Mouse (Mus musculus) lung, adult 2 months (tissue): Measurements from ENCODE around the gene Taok3. TPM values are rescaled to one million over a fixed set of nuclear protein-coding genes. Genes with fewer than 3 reads are reported as not detected.

Experiments used
- DNase-seq: peaks from one replicate; pipeline ENCODE4 v3.0.0; 2022
- H3K4me1 ChIP-seq: fragments of 200-500 bp; 2 replicates; pipeline ENCODE4 v1.6.1; 2011; ENCODE audit warnings: low read length; ENCODE audit not compliant: control insufficient read depth, insufficient read depth
- H3K4me3 ChIP-seq: fragments of 200-500 bp; replicated peaks from 2 replicates; pipeline ENCODE3; 2011; ENCODE audit warnings: low read depth, mild to moderate bottlenecking, control low read depth, low read length; ENCODE audit errors: extremely low read depth
- CTCF ChIP-seq: fragments of 200-500 bp; IDR thresholded peaks from 2 replicates; pipeline ENCODE4 v1.5.1; 2011; ENCODE audit warnings: mild to moderate bottlenecking, low read length, control low read depth; ENCODE audit not compliant: insufficient read depth
- POLR2A ChIP-seq: fragments of 200-500 bp; IDR thresholded peaks from 2 replicates; pipeline ENCODE4 v1.6.1; 2011; ENCODE audit warnings: low read depth, mild to moderate bottlenecking, control low read depth, low read length, borderline replicate concordance; ENCODE audit errors: extremely low read depth
- WGBS: fragments of 180-500 bp; shearing (Covaris S2); methylation state at CpG from one replicate; pipeline ENCODE4 v1.1.7; 2018; 5-methylcytosine and 5-hydroxymethylcytosine counted together
- polyA plus RNA-seq: library from polyadenylated mRNA; depleted of rRNA; stranded (reverse); fragments of >200 nt; gene quantifications from 2 replicates; pipeline ENCODE4 v1.2.3, GENCODE M21; 2012; rRNA removed

Taok3 gene
- 30.3 and 40.5 TPM in 2 replicates for polyA plus RNA-seq

- peak within 1 kb of the TSS; percentile 84 for H3K4me3 ChIP-seq
- peak; percentile 95 for DNase-seq
- peaks cover 14% of the 10 kb centered on the region for H3K4me1 ChIP-seq
- TF ChIP-seq POLR2A (peak; percentile 99), CTCF (no peak)
- WGBS, result under 1% methylated on average over 65 of the region's 74 CpGs
Observed at GRCm38 (mm10) chr5:117119777-117120488, at the start of gene Taok3. TSS of gene Taok3 (plus strand) at chr5:117120129.

- TF ChIP-seq POLR2A, result no peak
- no peak for TF ChIP-seq CTCF
- DNase-seq, result no peak
- WGBS, result 5% methylated on average over 13 of the region's 13 CpGs
- no peak overlapping the region for H3K4me3 ChIP-seq
- 0 out of 2 replicates have a peak, but pooled peaks cover 2% of the 10 kb centered on the region for H3K4me1 ChIP-seq
Observed at GRCm38 (mm10) chr5:117087718-117088117, 32.2 kb upstream of the Taok3 start.

GRCm38 (mm10) chr5:117089147-117089546 lies 30.8 kb upstream of the Taok3 start:
- H3K4me3 ChIP-seq, result no peak overlapping the region
- 0 out of 2 replicates have a peak, but pooled peaks cover 2% of the 10 kb centered on the region for H3K4me1 ChIP-seq
- no peak for DNase-seq
- 27% methylated on average over 3 of the region's 3 CpGs for WGBS
- no peak for TF ChIP-seq POLR2A
- TF ChIP-seq CTCF, result no peak

- no peak for DNase-seq
- Histone ChIP-seq H3K4me1 (0 out of 2 replicates have a peak, but pooled peaks cover 2% of the 10 kb centered on the region), H3K4me3 (no peak overlapping the region)
- 22% methylated on average over 5 of the region's 6 CpGs for WGBS
- TF ChIP-seq CTCF (no peak), POLR2A (no peak)
Observed at GRCm38 (mm10) chr5:117089786-117090185, 30.1 kb upstream of the Taok3 start.

GRCm38 (mm10) chr5:117094431-117094830 lies 25.5 kb upstream of the Taok3 start:
- DNase-seq, result no peak
- Histone ChIP-seq H3K4me1 (0 out of 2 replicates have a peak, but pooled peaks cover 2% of the 10 kb centered on the region), H3K4me3 (no peak overlapping the region)
- TF ChIP-seq POLR2A (no peak), CTCF (peak; percentile 84)
- WGBS, result 36% methylated on average over 7 of the region's 7 CpGs

- Histone ChIP-seq H3K4me3 (no peak overlapping the region), H3K4me1 (no peaks in the 10 kb centered on the region)
- DNase-seq, result peak; percentile 38
- TF ChIP-seq CTCF (peak; percentile 73), POLR2A (no peak)
- WGBS, result 49% methylated on average over 3 of the region's 3 CpGs
Observed at GRCm38 (mm10) chr5:117096716-117097115, 23.2 kb upstream of the Taok3 start.

GRCm38 (mm10) chr5:117099008-117099407 lies 20.9 kb upstream of the Taok3 start:
- no peak overlapping the region for H3K4me3 ChIP-seq
- DNase-seq, result no peak
- TF ChIP-seq POLR2A (no peak), CTCF (no peak)
- H3K4me1 ChIP-seq, result no peaks in the 10 kb centered on the region
- 79% methylated on average over 5 of the region's 5 CpGs for WGBS

- Histone ChIP-seq H3K4me3 (no peak overlapping the region), H3K4me1 (no peaks in the 10 kb centered on the region)
- TF ChIP-seq CTCF, result no peak
- TF ChIP-seq POLR2A, result no peak
- DNase-seq, result no peak
- WGBS, result 86% methylated on average over 11 of the region's 11 CpGs
Observed at GRCm38 (mm10) chr5:117099742-117100141, 20.2 kb upstream of the Taok3 start.

- 95% methylated on average over 20 of the region's 20 CpGs for WGBS
- Histone ChIP-seq H3K4me1 (no peaks in the 10 kb centered on the region), H3K4me3 (no peak overlapping the region)
- no peak for DNase-seq
- TF ChIP-seq POLR2A, result no peak
- TF ChIP-seq CTCF, result no peak
Observed at GRCm38 (mm10) chr5:117103194-117103929, 16.6 kb upstream of the Taok3 start.

- DNase-seq, result no peak
- Histone ChIP-seq H3K4me1 (no peaks in the 10 kb centered on the region), H3K4me3 (no peak overlapping the region)
- TF ChIP-seq CTCF, result no peak
- no peak for TF ChIP-seq POLR2A
- WGBS, result 96% methylated on average over 12 of the region's 12 CpGs
Observed at GRCm38 (mm10) chr5:117104329-117104728, 15.6 kb upstream of the Taok3 start.
